Mouse (Mus musculus) T-helper 17 cell (primary cell): ENCODE measurements around the gene Tmem174.

ENCODE experiments used
- in situ Hi-C, 2 experiments: fragments of 300-600 bp; cut with MboI, MseI; formaldehyde crosslinking; loops; 1 replicate in 1 of 2; 2 replicates in 1 of 2; pipeline ENCODE4 v1.15.1; 2025; ENCODE audit warnings: high pct_unique_total_duplicates in 2 of 2

Gene Tmem174

GRCm38 (mm10) chr13:98633641-98634484 is 3.3 kb downstream of the Tmem174 start:
- in situ Hi-C loops, result loop anchor here in 1 of 2 experiments (10.0 kb wide), 1 partner anchor 61 kb away; the partner anchor contains the start of gene Tmem171

- in situ Hi-C loops, result loop anchor here in 1 of 2 experiments (10.0 kb wide), 1 partner anchor 62 kb away; the partner anchor contains the start of gene Tmem171
Observed at GRCm38 (mm10) chr13:98632306-98632942, 4.8 kb downstream of the Tmem174 start.

GRCm38 (mm10) chr13:98631105-98631838 is 5.9 kb downstream of the Tmem174 start:
- in situ Hi-C loops, result loop anchor here in 1 of 2 experiments (10.0 kb wide), 1 partner anchor 64 kb away; the partner anchor contains the start of gene Tmem171

- in situ Hi-C loops, result loop anchor here in 1 of 2 experiments (5.0 kb wide), 1 partner anchor 356 kb away; the partner anchor contains the start of gene 1700024P04Rik
Observed at GRCm38 (mm10) chr13:98626736-98627135, 10.5 kb downstream of the Tmem174 start.

- in situ Hi-C loops, result no loop called here
Observed at GRCm38 (mm10) chr13:98624506-98624905, 12.7 kb downstream of the Tmem174 start.

GRCm38 (mm10) chr13:98622881-98623549 is 14.2 kb downstream of the Tmem174 start:
- in situ Hi-C loops, result no loop called here

- in situ Hi-C loops, result loop anchor here in 1 of 2 experiments (10.0 kb wide), 1 partner anchor 1513 kb away; no protein-coding TSS in a partner anchor
Observed at GRCm38 (mm10) chr13:98617429-98618067, 19.7 kb downstream of the Tmem174 start.

GRCm38 (mm10) chr13:98607885-98608477 is 29.2 kb downstream of the Tmem174 start:
- in situ Hi-C loops, result no loop called here

GRCm38 (mm10) chr13:98603799-98604198 is 33.4 kb downstream of the Tmem174 start:
- in situ Hi-C loops, result no loop called here

- in situ Hi-C loops, result no loop called here
Observed at GRCm38 (mm10) chr13:98596746-98597145, 40.5 kb downstream of the Tmem174 start.

GRCm38 (mm10) chr13:98594726-98595141 is 42.5 kb downstream of the Tmem174 start:
- in situ Hi-C loops, result no loop called here

GRCm38 (mm10) chr13:98593938-98594539 is 43.2 kb downstream of the Tmem174 start:
- in situ Hi-C loops, result no loop called here

- in situ Hi-C loops, result no loop called here
Observed at GRCm38 (mm10) chr13:98591406-98591805, 45.8 kb downstream of the Tmem174 start.

- in situ Hi-C loops, result no loop called here
Observed at GRCm38 (mm10) chr13:98590693-98591389, 46.4 kb downstream of the Tmem174 start.

- in situ Hi-C loops, result no loop called here
Observed at GRCm38 (mm10) chr13:98589572-98589971, 47.6 kb downstream of the Tmem174 start.

- in situ Hi-C loops, result no loop called here
Observed at GRCm38 (mm10) chr13:98588951-98589501, 48.2 kb downstream of the Tmem174 start.

GRCm38 (mm10) chr13:98588480-98588879 is 48.7 kb downstream of the Tmem174 start:
- in situ Hi-C loops, result no loop called here

- in situ Hi-C loops, result no loop called here
Observed at GRCm38 (mm10) chr13:98587639-98588038, 49.6 kb downstream of the Tmem174 start.
